Mouse (Mus musculus): ENCODE results near the gene Pld3. TPM values are rescaled to one million over a fixed set of nuclear protein-coding genes. Genes with fewer than 3 reads are reported as not detected.
"Not testable (repeated sequence)": the region's sequence is repeated elsewhere in the genome, so short reads cannot be mapped to it uniquely, and the experiment has no call there.

The Pld3 gene
- polyA plus RNA-seq, 1 experiment: 159 TPM

GRCm38 (mm10) chr7:27526039-27526827 is 26.8 kb downstream of the Pld3 start:
- no peak for DNase-seq (ENCODE audit: low read depth)

GRCm38 (mm10) chr7:27523805-27524204 is 29.2 kb downstream of the Pld3 start:
- DNase-seq (ENCODE audit: low read depth): no peak

GRCm38 (mm10) chr7:27522967-27523366 is 30.1 kb downstream of the Pld3 start, which contains the start of gene Hipk4:
TSS of gene Hipk4 (plus strand) at chr7:27523267.
- DNase-seq (ENCODE audit: low read depth): no peak

- peak; percentile 70 for DNase-seq (ENCODE audit: low read depth)
Observed at GRCm38 (mm10) chr7:27520599-27520998, 32.4 kb downstream of the Pld3 start.

DNA sequence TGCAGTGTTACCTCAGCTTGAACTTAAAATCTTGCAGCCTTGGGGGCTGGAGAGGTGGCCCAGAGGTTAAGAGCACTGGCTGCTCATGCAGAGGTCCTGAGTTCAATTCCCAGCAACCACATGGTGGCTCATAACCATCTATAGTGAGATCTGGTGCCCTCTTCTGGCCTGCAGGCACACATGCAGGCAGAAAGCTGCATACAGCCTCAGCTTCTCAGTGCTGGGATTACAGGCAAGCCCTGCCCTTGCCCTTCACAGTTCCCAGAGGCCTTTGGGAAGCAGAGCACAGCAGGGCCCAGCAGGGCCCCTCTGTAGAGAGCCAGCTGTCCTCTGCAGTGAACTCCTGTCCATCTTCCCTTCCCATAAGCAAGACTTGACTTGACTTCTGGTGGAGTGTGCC is 32.9 kb downstream of the Pld3 start:
- no peak for DNase-seq (ENCODE audit: low read depth)

DNA sequence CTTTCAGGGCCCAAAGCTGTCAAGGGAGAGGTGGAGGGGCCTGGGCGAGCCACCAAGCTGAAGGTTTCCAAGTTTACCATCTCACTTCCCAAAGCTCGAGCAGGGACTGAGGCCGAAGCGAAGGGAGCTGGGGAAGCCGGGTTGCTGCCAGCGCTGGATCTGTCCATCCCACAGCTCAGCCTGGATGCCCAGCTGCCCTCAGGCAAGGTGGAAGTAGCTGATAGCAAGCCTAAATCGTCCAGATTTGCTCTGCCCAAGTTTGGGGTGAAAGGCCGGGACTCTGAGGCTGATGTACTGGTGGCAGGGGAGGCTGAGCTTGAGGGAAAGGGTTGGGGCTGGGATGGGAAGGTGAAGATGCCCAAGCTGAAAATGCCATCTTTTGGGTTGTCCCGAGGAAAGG is 34.7 kb downstream of the Pld3 start:
- no peak for DNase-seq (ENCODE audit: low read depth)

- DNase-seq (ENCODE audit: low read depth): no peak
Observed at GRCm38 (mm10) chr7:27514961-27515360, 38.1 kb downstream of the Pld3 start.

GRCm38 (mm10) chr7:27510809-27511208 is 42.2 kb downstream of the Pld3 start:
- no peak for DNase-seq (ENCODE audit: low read depth)

- no peak for DNase-seq (ENCODE audit: low read depth)
Observed at GRCm38 (mm10) chr7:27508648-27509005, 44.4 kb downstream of the Pld3 start.

DNA sequence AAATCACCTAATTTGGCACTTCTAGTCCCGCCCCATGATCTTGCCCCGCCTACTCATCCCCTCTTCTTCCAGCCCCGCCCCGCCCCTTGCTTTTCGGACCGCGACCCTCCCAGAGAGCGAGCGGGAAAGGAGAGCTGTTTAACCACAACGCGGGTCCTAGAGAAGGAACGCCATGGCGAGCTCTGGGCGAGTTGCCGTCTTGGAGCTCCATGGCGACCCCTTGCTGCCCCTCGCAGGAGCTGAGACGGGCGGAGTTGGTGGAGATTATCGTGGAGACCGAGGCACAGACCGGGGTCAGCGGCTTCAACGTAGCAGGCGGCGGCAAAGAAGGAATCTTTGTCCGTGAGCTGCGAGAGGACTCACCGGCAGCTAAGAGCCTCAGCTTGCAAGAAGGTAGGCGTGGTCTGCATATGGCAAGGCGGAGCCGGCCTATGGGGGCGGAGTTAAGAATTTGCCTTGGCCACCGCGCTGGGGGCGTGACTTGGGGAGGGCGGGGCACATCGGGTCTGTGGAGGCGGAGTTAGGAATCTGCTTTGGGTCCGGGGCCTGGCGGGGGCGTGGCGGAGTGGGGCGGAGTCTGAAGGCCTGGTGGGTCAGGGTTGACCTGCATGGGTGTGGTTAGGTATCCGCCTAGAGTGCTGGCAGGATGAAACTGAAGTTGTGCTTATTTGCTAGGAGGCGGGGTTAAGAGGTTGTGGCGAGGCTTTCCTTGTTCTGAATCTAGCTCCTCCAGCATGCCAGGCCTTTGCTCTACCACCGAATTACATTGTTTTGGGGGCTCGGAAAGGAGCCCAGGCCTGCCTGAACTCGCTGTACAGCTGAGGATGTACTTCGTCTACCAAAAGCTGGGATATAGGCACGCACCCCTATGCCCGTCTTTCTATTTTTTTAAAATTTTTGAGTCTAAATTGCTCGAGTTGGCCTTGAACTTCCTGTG is 45.0 kb downstream of the Pld3 start:
- DNase-seq (ENCODE audit: low read depth): peak; percentile 78

GRCm38 (mm10) chr7:27506765-27507370 is 46.1 kb downstream of the Pld3 start:
- no peak for DNase-seq (ENCODE audit: low read depth)

- DNase-seq (ENCODE audit: low read depth): no peak
Observed at GRCm38 (mm10) chr7:27501620-27502019, 51.4 kb downstream of the Pld3 start.

- DNase-seq (ENCODE audit: low read depth): no peak
Observed at GRCm38 (mm10) chr7:27499036-27499435, 54.0 kb downstream of the Pld3 start, which contains the start of gene Prx. TSS of gene Prx (plus strand) at chr7:27499324.

DNA sequence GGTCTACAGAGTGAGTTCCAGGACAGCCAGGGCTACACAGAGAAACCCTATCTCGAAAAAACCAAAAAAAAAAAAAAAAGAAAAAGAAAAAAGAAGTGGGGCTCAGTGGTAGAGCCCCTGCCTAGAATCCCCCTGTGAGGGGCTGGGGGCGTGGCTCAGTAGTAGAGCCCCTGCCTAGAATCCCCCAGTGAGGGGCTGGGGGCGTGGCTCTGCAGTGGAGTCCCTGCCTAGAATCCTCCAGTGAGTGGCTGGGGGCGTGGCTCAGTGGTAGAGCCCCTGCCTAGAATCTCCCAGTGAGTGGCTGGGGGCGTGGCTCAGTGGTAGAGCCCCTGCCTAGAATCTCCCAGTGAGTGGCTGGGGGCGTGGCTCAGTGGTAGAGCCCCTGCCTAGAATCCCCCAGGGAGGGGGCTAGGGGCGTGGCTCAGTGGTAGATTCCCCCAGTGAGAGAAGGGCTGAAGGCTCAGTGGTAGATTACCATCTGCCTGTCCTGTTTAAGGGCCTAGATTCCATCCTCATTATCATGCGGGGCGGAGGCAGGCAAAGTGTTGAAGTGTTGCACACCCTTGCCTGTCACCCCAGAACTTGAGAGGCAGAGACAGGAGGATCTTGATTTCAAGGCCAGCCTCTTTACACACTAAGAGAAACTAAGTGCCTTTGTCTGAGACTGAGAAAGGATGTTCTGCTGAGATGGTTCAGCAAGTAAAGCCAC is 58.2 kb downstream of the Pld3 start:
- not testable (repeated sequence) for DNase-seq (ENCODE audit: low read depth)

DNA sequence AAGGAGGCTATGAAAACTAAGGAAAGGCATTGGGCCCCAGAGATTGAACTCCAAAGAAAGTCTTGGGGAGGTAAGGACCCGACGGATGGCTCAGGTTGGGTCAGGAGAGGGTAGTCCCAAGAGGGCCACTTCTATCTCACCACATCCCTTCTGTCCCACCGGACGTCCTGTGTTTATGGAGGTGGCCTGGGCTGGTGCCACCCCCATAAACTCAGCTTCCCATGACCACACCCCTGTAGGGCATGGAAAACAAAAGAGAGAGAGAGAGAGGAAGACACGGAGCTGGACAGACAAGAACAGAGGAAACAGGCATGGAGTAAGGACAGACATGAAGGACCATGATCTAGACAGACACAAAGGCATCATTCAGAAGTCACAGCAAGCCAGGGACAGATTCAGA is 59.6 kb downstream of the Pld3 start:
- no peak for DNase-seq (ENCODE audit: low read depth)

- DNase-seq (ENCODE audit: low read depth): no peak
Observed at GRCm38 (mm10) chr7:27493022-27493421, 60.0 kb downstream of the Pld3 start.

DNA sequence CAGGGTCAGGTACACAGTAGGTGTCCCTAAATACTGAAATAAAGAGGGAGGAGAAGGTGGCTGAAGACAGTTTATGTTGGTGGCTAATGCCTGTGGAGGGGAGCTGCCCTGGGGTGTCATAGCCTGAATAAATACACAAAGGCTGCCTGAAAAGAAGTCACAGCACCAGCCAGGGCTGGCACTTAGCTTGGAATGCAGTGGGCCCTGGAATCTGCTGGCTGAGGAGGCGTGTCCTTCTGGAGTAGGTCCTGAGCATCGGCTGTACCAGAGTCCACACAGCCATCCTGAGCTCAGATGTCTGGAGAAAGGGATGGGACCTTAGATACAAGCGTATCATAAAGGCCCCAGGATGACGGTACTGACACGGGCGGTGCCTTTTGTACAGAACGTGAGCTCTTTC is 61.2 kb downstream of the Pld3 start:
- no peak for DNase-seq (ENCODE audit: low read depth)

DNA sequence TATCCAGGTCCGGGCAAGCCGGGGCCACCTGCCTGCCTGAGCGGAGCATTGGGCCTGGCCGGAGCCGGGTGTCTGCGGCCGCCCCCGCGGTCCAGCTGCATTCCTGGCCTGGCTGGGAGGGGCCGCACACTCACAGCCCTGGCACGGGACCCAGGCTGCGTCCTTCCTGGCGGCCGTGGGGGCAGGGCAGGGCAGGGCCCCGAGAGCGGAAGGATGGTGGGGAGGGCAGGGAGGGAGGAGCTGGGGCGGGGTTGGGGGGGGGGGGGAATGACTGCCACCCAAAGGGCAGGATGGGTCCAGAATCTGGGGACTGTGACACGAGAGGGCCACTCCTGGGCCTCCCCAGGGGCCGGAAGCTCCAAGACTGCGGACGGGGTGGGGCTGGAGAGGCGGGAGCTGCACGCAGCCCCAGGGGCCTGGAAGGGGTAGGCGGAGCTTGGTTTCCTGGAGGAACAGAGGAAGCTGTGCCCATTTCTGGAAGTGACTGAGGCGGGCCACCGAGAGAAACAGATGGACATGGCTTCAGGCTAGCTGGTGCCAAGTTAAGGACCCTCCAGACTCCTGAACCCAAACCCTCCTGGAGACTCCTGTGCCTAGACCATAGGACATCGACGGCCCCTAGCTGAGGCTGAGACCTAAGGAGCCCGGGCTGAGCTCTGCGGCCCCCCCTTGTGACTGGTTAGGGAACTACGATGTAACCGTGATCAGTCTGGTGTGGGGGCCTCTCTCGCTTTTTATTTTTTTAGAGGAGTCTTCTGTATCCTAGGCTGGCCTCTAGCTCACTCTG is 62.3 kb downstream of the Pld3 start:
- DNase-seq (ENCODE audit: low read depth): no peak

GRCm38 (mm10) chr7:27490227-27490542 is 62.8 kb downstream of the Pld3 start:
- DNase-seq (ENCODE audit: low read depth): no peak

DNA sequence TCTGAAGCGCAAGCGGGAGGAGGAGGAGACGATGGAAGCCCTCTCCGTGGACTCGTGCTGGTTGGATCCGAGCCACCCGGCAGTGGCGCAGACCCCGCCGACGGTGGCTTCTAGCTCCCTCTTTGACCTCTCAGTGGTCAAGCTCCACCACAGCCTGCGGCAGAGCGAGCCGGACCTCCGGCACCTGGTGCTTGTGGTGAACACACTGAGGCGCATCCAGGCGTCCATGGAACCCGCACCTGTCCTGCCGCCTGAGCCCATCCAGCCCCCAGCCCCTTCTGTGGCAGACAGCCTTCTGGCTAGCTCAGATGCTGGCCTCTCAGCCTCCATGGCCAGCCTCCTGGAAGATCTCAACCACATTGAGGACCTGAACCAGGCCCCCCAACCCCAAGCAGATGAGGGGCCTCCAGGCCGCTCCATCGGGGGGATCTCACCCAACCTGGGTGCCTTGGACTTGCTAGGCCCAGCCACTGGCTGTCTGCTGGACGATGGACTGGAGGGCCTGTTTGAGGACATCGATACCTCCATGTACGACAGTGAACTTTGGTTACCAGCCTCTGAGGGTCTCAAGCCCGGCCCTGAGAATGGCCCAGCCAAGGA is 63.6 kb downstream of the Pld3 start:
- DNase-seq (ENCODE audit: low read depth): no peak

All from gonadal fat pad, adult 2 months (tissue).